Mouse (Mus musculus) embryonic facial prominence, embryonic 14.5 days (tissue): ENCODE measurements around the gene Dgcr2. TPM values are rescaled to one million over a fixed set of nuclear protein-coding genes. Genes with fewer than 3 reads are reported as not detected.

Experiments used
- ATAC-seq: fragments of 200-750 bp; cut with Nextera tagmentation; 2 replicates; pipeline ENCODE4 v1.8.0; 2017; ENCODE audit warnings: low read depth, moderate number of reproducible peaks, moderate TSS enrichment
- DNase-seq: peaks from one replicate; pipeline ENCODE4 v3.0.0-alpha.2; 2015; ENCODE audit warnings: low spot score
- H3K27ac ChIP-seq: fragments of 300-500 bp; sonication (generic); replicated peaks from 2 replicates; pipeline ENCODE4 v1.5.1; 2014; ENCODE audit warnings: low read depth, mild to moderate bottlenecking, low read length, moderate library complexity
- H3K27me3 ChIP-seq: fragments of 300-500 bp; sonication (generic); replicated peaks from 2 replicates; pipeline ENCODE4 v1.6.1; 2014; ENCODE audit warnings: low read length; ENCODE audit not compliant: control insufficient read depth, insufficient read depth
- H3K36me3 ChIP-seq: fragments of 300-500 bp; sonication (generic); 2 replicates; pipeline ENCODE4 v1.6.1; 2014; ENCODE audit warnings: low read length, mixed read lengths; ENCODE audit not compliant: control insufficient read depth, insufficient read depth
- H3K4me1 ChIP-seq: fragments of 300-500 bp; sonication (generic); 2 replicates; pipeline ENCODE4 v1.6.1; 2014; ENCODE audit warnings: antibody characterized with exemption, low read length; ENCODE audit not compliant: control insufficient read depth, insufficient read depth
- H3K4me2 ChIP-seq: fragments of 300-500 bp; sonication (generic); 2 replicates; pipeline ENCODE4 v1.6.1; 2014; ENCODE audit warnings: low read depth, mild to moderate bottlenecking, low read length, moderate library complexity, mixed read lengths
- H3K4me3 ChIP-seq: fragments of 300-500 bp; sonication (generic); 2 replicates; pipeline ENCODE4 v1.5.1; 2014; ENCODE audit warnings: low read depth, mild to moderate bottlenecking, low read length
- H3K9ac ChIP-seq: fragments of 300-500 bp; sonication (generic); 2 replicates; pipeline ENCODE4 v1.6.1; 2014; ENCODE audit warnings: low read depth, mild to moderate bottlenecking, low read length, moderate library complexity, mixed read lengths
- H3K9me3 ChIP-seq: fragments of 300-500 bp; sonication (generic); 2 replicates; pipeline ENCODE4 v1.6.1; 2016; ENCODE audit warnings: low read length; ENCODE audit not compliant: control insufficient read depth
- WGBS: fragments of 180-500 bp; shearing (Covaris S2); extraction: QIAGEN DNeasy Blood & Tissue Kit; methylation state at CpG from one replicate; pipeline ENCODE4 v1.1.7; 2014; 5-methylcytosine and 5-hydroxymethylcytosine counted together
- polyA plus RNA-seq: library from polyadenylated mRNA; unstranded; fragments of >200 nt; fragmentation: Nextera tagmentation; extraction: Ambion mirVana; gene quantifications from 2 replicates; pipeline ENCODE4 v1.2.1, GENCODE M21; 2014

The Dgcr2 gene
- 81.9 and 86.8 TPM in 2 replicates for polyA plus RNA-seq

GRCm38 (mm10) chr16:17898462-17898861, at the start of gene Dgcr2, which contains the start of gene Tssk2:
Dgcr2 (minus strand) TSS chr16:17898562.
Tssk2 (plus strand) TSS chr16:17898637.
- H3K9ac ChIP-seq: no peak within 1 kb of the TSS
- no peak within 1 kb of the TSS for H3K4me3 ChIP-seq
- H3K4me2 ChIP-seq: no peak within 1 kb of the TSS
- DNase-seq (no peak), ATAC-seq (no peak)
- WGBS: 94% methylated on average over 14 of the region's 14 CpGs
- H3K4me1 ChIP-seq: no peaks in the 10 kb centered on the region
- peaks cover 52% of the 10 kb centered on the region for H3K36me3 ChIP-seq
- H3K27me3 ChIP-seq: no peaks in the 10 kb centered on the region
- no peaks in the 10 kb centered on the region for H3K9me3 ChIP-seq
- no peak within 1 kb of the TSS for H3K27ac ChIP-seq

DNA sequence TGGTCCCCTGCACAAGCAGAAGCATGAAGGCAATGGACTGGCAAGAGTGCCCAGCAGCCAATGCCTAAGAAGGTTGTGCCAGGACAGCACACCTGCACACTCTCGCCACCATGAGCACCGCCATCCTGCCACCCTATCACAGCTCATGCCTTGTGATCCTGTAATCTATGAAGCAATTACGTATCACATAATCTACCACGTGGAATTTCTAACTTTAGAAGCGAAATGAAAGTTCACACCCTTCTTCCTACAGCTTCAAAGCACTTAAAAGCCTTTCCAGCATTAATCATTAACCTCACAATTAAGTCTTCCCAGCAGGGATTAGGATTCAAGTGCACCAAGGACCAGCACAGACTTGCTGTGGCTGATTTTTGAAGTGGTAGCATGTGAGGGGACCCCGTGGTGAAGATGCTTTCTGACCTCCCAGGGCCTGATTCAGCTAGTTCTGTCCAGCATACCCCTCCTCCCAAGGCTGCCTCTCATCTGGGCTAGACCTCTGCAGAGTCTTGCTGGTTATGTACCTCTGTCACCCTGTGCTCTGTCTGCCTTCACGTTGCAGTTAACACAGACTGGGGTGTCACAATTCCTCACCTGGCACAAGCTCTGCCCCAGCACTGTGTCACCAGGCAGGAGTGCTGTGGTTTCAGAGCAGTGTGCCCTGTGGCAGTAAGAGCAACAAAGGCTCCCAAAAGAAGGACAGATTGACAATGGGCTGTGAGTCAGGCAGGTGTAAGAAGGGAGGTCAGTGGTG, 46.9 kb upstream of the Dgcr2 start:
- no peak overlapping the region for H3K4me2 ChIP-seq
- H3K27ac ChIP-seq: no peak overlapping the region
- H3K4me1 ChIP-seq: no peaks in the 10 kb centered on the region
- DNase-seq: no peak
- no peaks in the 10 kb centered on the region for H3K36me3 ChIP-seq
- WGBS: 61% methylated on average over 7 of the region's 7 CpGs
- no peaks in the 10 kb centered on the region for H3K27me3 ChIP-seq
- no peak overlapping the region for H3K9ac ChIP-seq
- no peaks in the 10 kb centered on the region for H3K9me3 ChIP-seq
- no peak overlapping the region for H3K4me3 ChIP-seq
- no peak for ATAC-seq

DNA sequence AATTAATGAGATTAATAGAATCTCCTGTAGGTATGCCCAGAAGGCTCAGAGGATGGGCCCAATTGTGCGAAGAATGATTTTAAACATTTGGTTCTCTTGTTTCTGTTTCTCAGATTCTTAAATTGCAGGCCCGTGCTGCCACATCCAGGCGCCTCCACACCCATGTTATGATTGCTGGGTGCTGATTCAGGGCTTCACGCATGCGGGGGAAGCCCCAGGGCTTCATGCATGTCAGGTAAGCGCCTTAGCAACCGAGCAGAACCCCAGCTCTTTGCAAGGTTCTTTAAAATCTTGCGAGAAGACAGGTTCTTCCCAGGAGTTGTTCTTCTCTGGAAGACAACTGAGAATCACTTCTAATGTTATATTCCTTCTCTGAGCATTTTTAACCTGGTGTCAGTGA, 45.1 kb upstream of the Dgcr2 start:
- Histone ChIP-seq H3K36me3 (no peaks in the 10 kb centered on the region), H3K9ac (no peak overlapping the region), H3K4me1 (no peaks in the 10 kb centered on the region), H3K27ac (no peak overlapping the region), H3K9me3 (no peaks in the 10 kb centered on the region), H3K4me3 (no peak overlapping the region), H3K27me3 (no peaks in the 10 kb centered on the region), H3K4me2 (no peak overlapping the region)
- WGBS: 45% methylated on average over 8 of the region's 8 CpGs
- DNase-seq (no peak), ATAC-seq (no peak)

DNA sequence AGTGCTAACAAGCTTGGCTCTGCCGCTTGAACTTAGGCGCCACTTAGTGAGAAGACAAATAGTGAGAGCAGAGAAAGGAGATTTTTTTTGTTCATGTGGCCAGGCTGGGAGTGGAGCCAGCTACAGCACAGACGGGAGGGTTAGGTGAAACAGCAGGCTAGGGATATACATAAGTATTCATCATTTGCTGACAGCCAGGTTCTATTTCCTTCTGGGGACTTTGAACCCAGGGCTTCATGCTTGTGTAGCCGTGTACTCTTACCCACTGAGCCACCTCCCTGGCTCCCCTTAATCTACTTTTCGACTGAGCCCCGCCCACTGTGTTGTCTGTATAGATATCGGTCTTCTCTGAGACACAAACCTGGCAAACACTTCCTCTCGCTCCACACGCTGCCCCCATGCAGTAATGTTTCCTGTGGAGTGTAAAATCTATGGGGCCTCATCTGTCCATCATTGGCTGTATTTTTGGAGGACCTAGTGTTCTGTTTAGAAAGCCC, 40.9 kb upstream of the Dgcr2 start:
- WGBS: 56% methylated on average over 9 of the region's 9 CpGs
- H3K9ac ChIP-seq: no peak overlapping the region
- no peaks in the 10 kb centered on the region for H3K9me3 ChIP-seq
- peak; percentile 22; the same call in 1 of the 2 replicates for ATAC-seq
- no peaks in the 10 kb centered on the region for H3K27me3 ChIP-seq
- H3K36me3 ChIP-seq: no peaks in the 10 kb centered on the region
- no peak overlapping the region for H3K27ac ChIP-seq
- DNase-seq: no peak
- H3K4me3 ChIP-seq: no peak overlapping the region
- no peak overlapping the region for H3K4me2 ChIP-seq
- no peaks in the 10 kb centered on the region for H3K4me1 ChIP-seq

DNA sequence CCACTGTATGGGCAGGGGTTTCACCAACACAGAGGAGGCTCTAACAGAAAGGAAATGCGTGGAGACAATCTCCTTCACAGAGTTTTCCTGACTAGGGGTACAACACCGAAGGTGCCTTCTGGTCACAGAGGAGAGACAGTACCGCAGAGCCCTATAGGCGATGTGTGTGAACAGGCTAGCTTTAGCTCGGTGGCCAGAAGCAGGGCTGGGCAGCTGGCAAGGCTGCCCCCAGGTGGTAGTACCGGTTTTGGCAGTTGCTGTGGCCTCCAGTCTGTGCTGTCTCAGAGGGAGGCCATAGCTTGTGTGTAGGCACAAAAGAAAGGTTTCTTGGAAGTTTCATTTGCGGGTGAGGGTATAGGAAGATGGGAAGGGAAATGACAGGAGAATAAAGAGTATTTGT, 40.5 kb upstream of the Dgcr2 start:
- ATAC-seq (peak; percentile 90), DNase-seq (peak; percentile 56)
- WGBS: 10% methylated on average over 7 of the region's 7 CpGs
- H3K9ac ChIP-seq: no peak overlapping the region
- no peaks in the 10 kb centered on the region for H3K4me1 ChIP-seq
- no peak overlapping the region for H3K4me2 ChIP-seq
- H3K9me3 ChIP-seq: no peaks in the 10 kb centered on the region
- H3K36me3 ChIP-seq: no peaks in the 10 kb centered on the region
- no peak overlapping the region for H3K4me3 ChIP-seq
- H3K27ac ChIP-seq: no peak overlapping the region
- H3K27me3 ChIP-seq: no peaks in the 10 kb centered on the region

DNA sequence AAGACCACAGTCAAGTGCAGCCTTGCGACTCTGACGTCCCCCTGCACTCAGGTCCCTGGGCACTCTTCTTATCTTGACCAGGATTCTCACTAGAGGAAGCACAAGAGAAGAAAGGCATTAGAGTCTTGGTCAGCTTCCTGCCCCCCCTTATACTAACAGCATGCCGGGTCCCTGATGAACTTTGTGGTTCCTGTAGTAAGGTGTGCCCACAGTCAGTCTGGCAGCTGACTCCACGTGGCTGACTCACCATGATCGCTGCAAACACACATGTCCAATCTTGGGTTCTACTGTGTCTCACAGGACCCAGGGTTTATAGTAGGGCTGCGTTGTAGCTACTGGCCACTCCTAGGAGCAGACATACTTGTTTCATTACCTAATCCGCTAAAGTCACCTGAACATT, 39.8 kb upstream of the Dgcr2 start:
- H3K9ac ChIP-seq: no peak overlapping the region
- H3K4me1 ChIP-seq: no peaks in the 10 kb centered on the region
- H3K27ac ChIP-seq: no peak overlapping the region
- no peaks in the 10 kb centered on the region for H3K36me3 ChIP-seq
- no peak overlapping the region for H3K4me2 ChIP-seq
- H3K27me3 ChIP-seq: no peaks in the 10 kb centered on the region
- H3K9me3 ChIP-seq: no peaks in the 10 kb centered on the region
- no peak for ATAC-seq
- WGBS: 90% methylated on average over 7 of the region's 7 CpGs
- DNase-seq: no peak
- no peak overlapping the region for H3K4me3 ChIP-seq

GRCm38 (mm10) chr16:17936776-17937175, 38.4 kb upstream of the Dgcr2 start:
- Histone ChIP-seq H3K4me2 (no peak overlapping the region), H3K27me3 (no peaks in the 10 kb centered on the region), H3K36me3 (no peaks in the 10 kb centered on the region), H3K27ac (no peak overlapping the region), H3K4me1 (no peaks in the 10 kb centered on the region), H3K4me3 (no peak overlapping the region), H3K9me3 (no peaks in the 10 kb centered on the region), H3K9ac (no peak overlapping the region)
- WGBS: 76% methylated on average over 10 of the region's 10 CpGs
- no peak for ATAC-seq
- no peak for DNase-seq

GRCm38 (mm10) chr16:17934445-17934910, 36.1 kb upstream of the Dgcr2 start:
- ATAC-seq: no peak
- H3K4me2 ChIP-seq: no peak overlapping the region
- H3K4me3 ChIP-seq: no peak overlapping the region
- no peak overlapping the region for H3K27ac ChIP-seq
- no peak for DNase-seq
- no peaks in the 10 kb centered on the region for H3K36me3 ChIP-seq
- no peaks in the 10 kb centered on the region for H3K4me1 ChIP-seq
- H3K9ac ChIP-seq: no peak overlapping the region
- 57% methylated on average over 3 of the region's 3 CpGs for WGBS
- no peaks in the 10 kb centered on the region for H3K27me3 ChIP-seq
- no peaks in the 10 kb centered on the region for H3K9me3 ChIP-seq
